In the genomic region with DNA sequence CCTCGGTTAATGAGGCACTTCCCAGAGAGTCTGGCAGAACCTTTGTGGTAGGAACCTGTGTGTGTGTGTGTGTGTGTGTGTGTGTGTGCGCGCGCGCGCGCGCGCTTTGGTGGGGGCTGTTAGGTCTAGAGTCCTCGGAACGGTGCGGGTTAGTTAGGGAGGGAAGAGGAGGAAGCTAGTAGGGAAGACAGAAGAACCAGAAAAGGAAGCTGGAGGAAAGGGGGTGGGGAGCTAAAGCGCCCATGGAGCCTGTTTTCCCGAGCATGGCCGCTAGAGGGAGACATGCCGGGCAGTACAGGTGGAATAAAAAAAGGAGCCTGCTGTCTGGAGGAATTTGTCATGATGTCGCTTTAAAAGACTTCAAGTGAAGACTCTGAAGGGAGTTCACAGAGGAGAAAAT, we compare ENCODE assay signal across 9 mouse cellular contexts. TPM values are rescaled to one million over a fixed set of nuclear protein-coding genes. Genes with fewer than 3 reads are reported as not detected.
DNase-seq lines count a peak whose midpoint lies in the region; ATAC-seq and TF ChIP-seq lines count a peak whose summit lies in the region.
"Had no signal": no experiment of that assay in that cellular context is flagged by ENCODE, and none has a peak within 500 bp of the region (broad histone marks: within the 10 kb centered on the region; RNA-seq: fewer than 3 reads in every experiment).

No protein-coding gene starts in this region.

- no peak for TF ChIP-seq EP300 in MEL (IDR thresholded peaks at IDR 0.05; ENCODE audit: low read depth in 1 of 2, low read length in 2 of 2)
- no peak for TF ChIP-seq EP300 in lung, postnatal 0 days (IDR thresholded peaks at IDR 0.05)

- peak; percentile 2 for DNase-seq in MEL (ENCODE audit: low read depth, low spot score)
- peak; percentile 87 for DNase-seq in forebrain, embryonic 11.5 days (ENCODE audit: low spot score)
- DNase-seq in hindbrain, embryonic 10.5 days (ENCODE audit: low spot score), result peak; percentile 78
- DNase-seq in layer of hippocampus, adult 9-11 months, result peak; percentile 61
- peak; percentile 41 for DNase-seq in lung, postnatal 0 days (ENCODE audit: low spot score)
- DNase-seq in right cerebral cortex, adult 18-20 months, result peak; percentile 83
- DNase-seq in T-cell, adult 2 months (ENCODE audit: low spot score), result no peak

- no peaks in the 10 kb centered on the region for H3K4me1 ChIP-seq in MEL (ENCODE audit: control insufficient read depth in 1 of 2, insufficient read depth in 2 of 2, low read length in 2 of 2)
- H3K4me1 ChIP-seq in bone marrow macrophage, adult 2 months (ENCODE audit: control insufficient read depth, insufficient read depth, low read length), result no peaks in the 10 kb centered on the region
- H3K4me1 ChIP-seq in forebrain, embryonic 11.5 days (replicated peaks; ENCODE audit: control insufficient read depth, insufficient read depth, low read length), result no peaks in the 10 kb centered on the region
- H3K4me1 ChIP-seq in hindbrain, embryonic 10.5 days (replicated peaks), result peaks cover 32% of the 10 kb centered on the region; the same call in 1 of the 2 replicates
- H3K4me1 ChIP-seq in lung, postnatal 0 days (ENCODE audit: insufficient read depth, low read depth, low read length), result no peaks in the 10 kb centered on the region

- under 1% methylated on average over 17 of the region's 17 CpGs for WGBS in forebrain, embryonic 11.5 days
- WGBS in hindbrain, embryonic 10.5 days, result under 1% methylated on average over 17 of the region's 17 CpGs
- WGBS in lung, postnatal 0 days, result 0% methylated on average over 15 of the region's 17 CpGs

- H3K27ac ChIP-seq in MEL (ENCODE audit: control insufficient read depth, low read depth, low read length), result no peak overlapping the region
- no peak overlapping the region for H3K27ac ChIP-seq in bone marrow macrophage, adult 2 months (ENCODE audit: insufficient read depth, low read depth, low read length)
- H3K27ac ChIP-seq in forebrain, embryonic 11.5 days (ENCODE audit: low read depth, low read length), result no peak overlapping the region
- H3K27ac ChIP-seq in hindbrain, embryonic 10.5 days, result no peak overlapping the region
- no peak overlapping the region for H3K27ac ChIP-seq in lung, postnatal 0 days (ENCODE audit: low read length)
- H3K27ac ChIP-seq: macrophage had no signal

- ATAC-seq in forebrain, embryonic 11.5 days (replicated peaks; ENCODE audit: low FRiP score), result peak; percentile 34
- no peak for ATAC-seq in lung, postnatal 0 days

- no peak overlapping the region for H3K4me3 ChIP-seq in MEL (ENCODE audit: control insufficient read depth in 1 of 2, insufficient read depth in 1 of 2, low read depth in 2 of 2, low read length in 2 of 2)
- no peak overlapping the region for H3K4me3 ChIP-seq in bone marrow macrophage, adult 2 months (ENCODE audit: insufficient read depth, low read length)
- H3K4me3 ChIP-seq in forebrain, embryonic 11.5 days (ENCODE audit: low read depth, low read length), result peak overlapping the region; percentile 5; the same call in 1 of the 2 replicates
- H3K4me3 ChIP-seq in hindbrain, embryonic 10.5 days, result peak overlapping the region; percentile 40
- no peak overlapping the region for H3K4me3 ChIP-seq in lung, postnatal 0 days (ENCODE audit: low read depth, low read length)

- no peaks in the 10 kb centered on the region for H3K36me3 ChIP-seq in MEL (ENCODE audit: control insufficient read depth in 1 of 2, insufficient read depth in 2 of 2, low read length in 2 of 2)
- H3K36me3 ChIP-seq in forebrain, embryonic 11.5 days (ENCODE audit: control insufficient read depth, insufficient read depth, low read length), result no peaks in the 10 kb centered on the region
- no peaks in the 10 kb centered on the region for H3K36me3 ChIP-seq in hindbrain, embryonic 10.5 days
- H3K36me3 ChIP-seq in lung, postnatal 0 days (ENCODE audit: insufficient read depth, low read length), result no peaks in the 10 kb centered on the region

- peak overlapping the region; percentile 43 for H3K4me2 ChIP-seq in forebrain, embryonic 11.5 days (ENCODE audit: low read depth, low read length, severe bottlenecking)
- no peak overlapping the region for H3K4me2 ChIP-seq in lung, postnatal 0 days (replicated peaks; ENCODE audit: low read depth, low read length)

- peak in 2 of 3 experiments; percentile 12 to 39; a peak in 3 of 6 replicates for TF ChIP-seq CTCF in MEL (IDR thresholded peaks at IDR 0.05 in 2 of 3, conservative IDR thresholded peaks at IDR 0.05 in 1 of 3; ENCODE audit: control insufficient read depth in 1 of 3, insufficient read depth in 1 of 3, low read depth in 2 of 3, low read length in 3 of 3, poor library complexity in 1 of 3, severe bottlenecking in 1 of 3)
- peak; percentile 94 for TF ChIP-seq CTCF in bone marrow macrophage, adult 2 months (IDR thresholded peaks at IDR 0.05; ENCODE audit: low read depth, low read length)
- peak; percentile 72 for TF ChIP-seq CTCF in lung, postnatal 0 days (IDR thresholded peaks at IDR 0.05)

- H3K9ac ChIP-seq in MEL (ENCODE audit: control insufficient read depth, low read depth, low read length, poor library complexity, severe bottlenecking), result no peak overlapping the region
- no peak overlapping the region for H3K9ac ChIP-seq in forebrain, embryonic 11.5 days (ENCODE audit: low read length)
- H3K9ac ChIP-seq in lung, postnatal 0 days (replicated peaks; ENCODE audit: low read depth), result no peak overlapping the region

- TF ChIP-seq POLR2A in MEL (IDR thresholded peaks at IDR 0.05; ENCODE audit: control insufficient read depth in 1 of 2, insufficient read depth in 1 of 2, low read depth in 1 of 2, low read length in 2 of 2, poor library complexity in 1 of 2), result no peak
- TF ChIP-seq POLR2A in bone marrow macrophage, adult 2 months (IDR thresholded peaks at IDR 0.05; ENCODE audit: borderline replicate concordance, low read depth, low read length), result no peak

- H3K27me3 ChIP-seq in MEL (ENCODE audit: control insufficient read depth in 1 of 2, insufficient read depth in 2 of 2, low read length in 2 of 2), result no peaks in the 10 kb centered on the region
- H3K27me3 ChIP-seq in forebrain, embryonic 11.5 days (ENCODE audit: control insufficient read depth, insufficient read depth, low read length), result peaks cover 26% of the 10 kb centered on the region
- peaks cover 67% of the 10 kb centered on the region for H3K27me3 ChIP-seq in hindbrain, embryonic 10.5 days (ENCODE audit: insufficient read depth, poor library complexity, severe bottlenecking)
- H3K27me3 ChIP-seq in lung, postnatal 0 days (replicated peaks; ENCODE audit: insufficient read depth, low read length), result peaks cover 45% of the 10 kb centered on the region

- H3K9me3 ChIP-seq in MEL (replicated peaks; ENCODE audit: insufficient read depth, low read length), result no peaks in the 10 kb centered on the region
- no peaks in the 10 kb centered on the region for H3K9me3 ChIP-seq in forebrain, embryonic 11.5 days (ENCODE audit: control insufficient read depth, low read length)
- H3K9me3 ChIP-seq in hindbrain, embryonic 10.5 days, result no peaks in the 10 kb centered on the region
- H3K9me3 ChIP-seq in lung, postnatal 0 days (ENCODE audit: low read length), result no peaks in the 10 kb centered on the region

- no peaks in the 10 kb centered on the region for H3K79me2 ChIP-seq in MEL (ENCODE audit: control insufficient read depth, insufficient read depth, low read length, poor library complexity)

- no peak for TF ChIP-seq RAD21 in MEL (IDR thresholded peaks at IDR 0.05; ENCODE audit: low read depth, low read length)

TF ChIP-seq in MEL, 35 proteins besides CTCF, POLR2A, EP300 and RAD21:
- no peak for TF ChIP-seq SMC3 (IDR thresholded peaks at IDR 0.05; ENCODE audit: low read depth, low read length)

RNA-seq across cellular contexts. Expression of a gene that starts 1.2 kb away (rescaled TPM):
- total RNA-seq in MEL (2012; rRNA removed), result not detected in 2 replicates
- polyA plus RNA-seq in MEL (2012; ENCODE audit: insufficient read depth in 1 of 2, insufficient read length in 2 of 2, low read depth in 1 of 2, low replicate concordance in 2 of 2, missing spikeins in 1 of 2), result not detected
- not detected in 2 replicates for polyA plus RNA-seq in bone marrow macrophage, adult 2 months (2012; ENCODE audit: insufficient read depth, insufficient read length, missing spikeins)
- polyA plus RNA-seq in forebrain, embryonic 11.5 days (2014; fragmentation: Nextera tagmentation; extraction: Ambion mirVana), result 0.87 and 1.0 TPM in 2 replicates
- 0.62 and 0.90 TPM in 2 replicates for polyA plus RNA-seq in hindbrain, embryonic 10.5 days (2016; fragmentation: Nextera tagmentation; extraction: Ambion mirVana)
- 0.06 TPM in 1 of 2 replicates, not detected in the other for polyA plus RNA-seq in lung, postnatal 0 days (2015; fragmentation: Nextera tagmentation; extraction: Ambion mirVana)
- polyA plus RNA-seq: macrophage had no signal

Comparison
In these comparisons a context has a peak if more than half of its experiments do, and no peak if none do; other contexts are left out.
1. H3K4me3 ChIP-seq: peak in forebrain, embryonic 11.5 days (single experiment) and hindbrain, embryonic 10.5 days (single experiment); none in MEL (0 of 2), bone marrow macrophage, adult 2 months (single experiment) and lung, postnatal 0 days (single experiment).
2. CTCF ChIP-seq: peak in every context shown above with its lines; median percentile 94 in bone marrow macrophage, adult 2 months; 72 in lung, postnatal 0 days; 26 in MEL.